Mouse (Mus musculus): ENCODE measurements around the gene Stbd1.

Stbd1 gene

GRCm38 (mm10) chr5:92602691-92603690 is at the start of gene Stbd1:
Gene Stbd1, plus strand, starts transcription at chr5:92603041.
- DNase-seq (ENCODE audit: low read depth, low spot score): peak; percentile 78

GRCm38 (mm10) chr5:92553939-92554338 is 48.9 kb upstream of the Stbd1 start:
- peak; percentile 78 for DNase-seq (ENCODE audit: low read depth, low spot score)

GRCm38 (mm10) chr5:92554443-92554842 is 48.4 kb upstream of the Stbd1 start:
- no peak for DNase-seq (ENCODE audit: low read depth, low spot score)

- peak; percentile 8 for DNase-seq (ENCODE audit: low read depth, low spot score)
These were observed 47.8 kb upstream of the Stbd1 start, which contains the start of gene Fam47e for GRCm38 (mm10) chr5:92554891-92555511. Gene Fam47e, plus strand, starts transcription at chr5:92555069.

- DNase-seq (ENCODE audit: low read depth, low spot score): no peak
These were observed 46.9 kb upstream of the Stbd1 start for GRCm38 (mm10) chr5:92555905-92556304.

- DNase-seq (ENCODE audit: low read depth, low spot score): no peak
These were observed 45.3 kb upstream of the Stbd1 start for GRCm38 (mm10) chr5:92557508-92557907.

- DNase-seq (ENCODE audit: low read depth, low spot score): no peak
These were observed 42.6 kb upstream of the Stbd1 start for GRCm38 (mm10) chr5:92560201-92560600.

- DNase-seq (ENCODE audit: low read depth, low spot score): no peak
These were observed 40.8 kb upstream of the Stbd1 start for GRCm38 (mm10) chr5:92562002-92562401.

- DNase-seq (ENCODE audit: low read depth, low spot score): no peak
These were observed 31.6 kb upstream of the Stbd1 start for GRCm38 (mm10) chr5:92571232-92571631.

- DNase-seq (ENCODE audit: low read depth, low spot score): no peak
These were observed 23.3 kb upstream of the Stbd1 start for GRCm38 (mm10) chr5:92579559-92579958.

GRCm38 (mm10) chr5:92585932-92586331 is 16.9 kb upstream of the Stbd1 start:
- no peak for DNase-seq (ENCODE audit: low read depth, low spot score)

GRCm38 (mm10) chr5:92595026-92595425 is 7.8 kb upstream of the Stbd1 start:
- no peak for DNase-seq (ENCODE audit: low read depth, low spot score)

GRCm38 (mm10) chr5:92596865-92597264 is 6.0 kb upstream of the Stbd1 start:
- no peak for DNase-seq (ENCODE audit: low read depth, low spot score)

GRCm38 (mm10) chr5:92599030-92599429 is 3.8 kb upstream of the Stbd1 start:
- no peak for DNase-seq (ENCODE audit: low read depth, low spot score)

- no peak for DNase-seq (ENCODE audit: low read depth, low spot score)
These were observed 1.8 kb downstream of the Stbd1 start for GRCm38 (mm10) chr5:92604452-92605247.

- DNase-seq (ENCODE audit: low read depth, low spot score): no peak
These were observed 4.8 kb downstream of the Stbd1 start for GRCm38 (mm10) chr5:92607492-92608229.

GRCm38 (mm10) chr5:92612756-92613155 is 9.9 kb downstream of the Stbd1 start:
- no peak for DNase-seq (ENCODE audit: low read depth, low spot score)

GRCm38 (mm10) chr5:92621883-92622282 is 19.0 kb downstream of the Stbd1 start:
- DNase-seq (ENCODE audit: low read depth, low spot score): no peak

GRCm38 (mm10) chr5:92627896-92628295 is 25.1 kb downstream of the Stbd1 start:
- DNase-seq (ENCODE audit: low read depth, low spot score): no peak

- peak; percentile 58 for DNase-seq (ENCODE audit: low read depth, low spot score)
These were observed 30.7 kb downstream of the Stbd1 start for GRCm38 (mm10) chr5:92633526-92633925.

- no peak for DNase-seq (ENCODE audit: low read depth, low spot score)
These were observed 32.1 kb downstream of the Stbd1 start for GRCm38 (mm10) chr5:92634916-92635315.

Data from R1 (cell line).